Mouse (Mus musculus) spleen, adult 18-20 months (tissue): Measurements from ENCODE around the gene Ebp.

Source experiments
- DNase-seq, 2 experiments: peaks; one replicate each; pipeline ENCODE4 v3.0.0; 2022; ENCODE audit warnings: mixed read lengths in 2 of 2

Ebp gene

DNA sequence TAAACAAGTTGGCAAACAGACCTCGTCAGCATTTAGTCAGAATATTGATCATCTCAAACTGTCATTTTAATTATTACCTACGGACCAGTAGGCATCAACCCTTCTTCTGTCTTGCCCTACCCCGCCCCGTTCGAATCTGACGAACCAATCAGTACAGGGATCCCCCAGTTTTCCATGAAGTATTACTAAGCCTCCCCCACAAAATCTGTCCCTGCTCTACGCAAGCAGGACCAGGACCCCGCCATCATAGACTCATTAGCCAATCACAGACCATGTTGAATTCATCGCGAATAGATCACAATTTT lies at the start of gene Ebp:
Gene Ebp, minus strand, starts transcription at position 94 of the 305 bp plus-strand sequence.
- peak in 1 of 2 experiments; percentile 2 for DNase-seq

DNA sequence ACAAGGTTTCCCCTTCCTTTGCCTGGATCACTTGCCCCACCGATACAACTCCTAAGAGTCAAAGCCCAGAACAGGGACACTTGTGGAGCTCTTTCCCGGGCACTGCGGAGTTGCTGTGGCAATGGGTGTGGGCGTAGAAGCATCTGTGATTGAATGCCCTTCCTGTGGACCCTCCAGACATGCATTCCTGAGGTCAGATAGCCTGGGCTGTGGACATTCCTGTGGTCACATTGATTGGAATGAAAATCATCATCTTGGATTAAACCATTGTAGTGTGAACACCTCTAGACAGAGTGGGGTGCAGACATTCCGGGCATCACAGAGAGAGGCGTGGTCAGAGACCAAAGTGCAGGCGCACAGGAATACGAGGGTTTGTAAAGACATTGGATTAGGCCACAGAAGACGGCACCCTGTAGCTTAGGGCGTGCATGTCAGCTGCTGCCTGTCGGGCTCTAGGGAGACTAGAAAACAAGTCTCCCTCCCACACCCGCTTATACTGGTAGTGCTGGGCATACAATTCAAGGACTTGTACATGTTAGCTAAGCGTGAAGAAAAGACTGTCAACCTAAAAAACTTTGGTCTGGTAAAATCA lies 45.6 kb upstream of the Ebp start:
- no peak for DNase-seq

DNA sequence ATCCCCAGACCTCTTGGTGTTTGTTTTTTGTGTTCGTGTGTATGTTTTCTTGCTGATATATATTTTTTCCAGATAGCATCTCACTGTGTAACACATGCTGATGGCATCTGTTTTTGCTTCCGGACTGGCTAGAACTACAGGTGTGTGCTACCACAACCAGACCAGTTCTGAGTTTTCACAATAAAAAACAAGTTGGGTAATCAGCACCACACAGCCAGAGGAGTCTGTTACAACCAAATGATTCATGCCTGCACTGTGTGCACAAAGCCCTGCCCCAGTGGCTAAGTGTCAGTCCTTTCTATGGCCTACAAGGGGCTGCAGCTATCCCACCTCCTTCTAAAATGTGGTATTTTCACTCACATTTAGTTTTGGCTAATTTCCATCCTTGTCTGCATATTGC lies 43.4 kb upstream of the Ebp start:
- DNase-seq: no peak

DNA sequence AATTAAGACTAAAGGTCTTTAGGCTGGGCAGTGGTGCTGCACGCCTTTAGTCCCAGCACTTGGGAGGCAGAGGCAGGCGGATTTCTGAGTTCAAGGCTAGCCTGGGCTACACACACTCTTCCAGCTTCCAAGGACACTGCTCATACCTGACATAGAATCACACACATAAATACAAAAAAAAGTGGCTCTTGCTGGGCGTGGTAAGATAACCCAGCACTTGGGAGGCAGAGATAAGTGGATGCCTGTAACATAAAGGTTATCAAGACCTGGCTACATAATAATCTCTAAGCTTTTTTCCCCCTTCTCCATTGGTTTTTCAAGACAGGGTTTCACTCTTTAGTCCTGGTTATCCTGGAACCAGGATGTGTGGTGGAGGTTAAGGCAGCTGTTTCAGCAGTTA lies 40.3 kb upstream of the Ebp start:
- DNase-seq: no peak

DNA sequence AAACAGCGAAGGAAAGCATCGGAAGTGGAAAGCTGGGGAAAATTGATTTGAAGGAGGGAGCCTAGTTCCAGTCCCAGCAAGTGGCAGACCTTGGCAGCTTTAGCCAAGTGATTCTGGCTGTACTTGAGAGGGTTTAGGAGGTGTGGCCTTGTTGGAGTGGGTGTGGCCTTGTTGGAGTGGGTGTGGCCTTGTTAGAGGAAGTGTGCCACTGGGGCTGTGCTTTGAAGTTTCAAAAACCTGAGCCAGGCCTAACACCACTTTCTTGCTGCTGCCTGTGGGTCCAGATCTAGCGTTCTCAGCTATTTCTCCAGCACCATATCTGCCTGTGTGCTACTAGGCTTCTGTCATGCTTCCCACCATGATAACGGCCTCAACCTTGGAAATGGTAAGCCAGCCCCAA lies 37.0 kb upstream of the Ebp start:
- no peak for DNase-seq

DNA sequence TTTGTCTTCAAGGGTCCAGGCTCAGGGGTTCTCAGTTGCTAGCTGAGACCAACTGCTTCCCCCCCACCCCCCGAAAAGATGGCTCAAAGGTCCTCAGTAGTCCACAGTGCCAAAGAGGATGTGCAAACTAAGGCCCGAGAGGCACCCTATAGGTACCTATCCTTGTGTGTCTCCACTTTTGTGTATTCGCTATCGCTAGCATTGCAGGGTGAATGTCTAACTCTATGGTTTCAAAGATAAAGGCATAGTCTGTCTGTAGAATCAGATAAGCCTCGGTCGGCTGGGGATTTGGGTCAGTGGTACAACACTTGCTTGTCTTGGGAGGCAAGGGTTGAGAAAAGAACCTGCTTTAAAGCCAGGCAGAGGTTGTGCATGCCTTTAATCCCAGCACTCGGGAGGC lies 30.2 kb upstream of the Ebp start:
- no peak for DNase-seq

DNA sequence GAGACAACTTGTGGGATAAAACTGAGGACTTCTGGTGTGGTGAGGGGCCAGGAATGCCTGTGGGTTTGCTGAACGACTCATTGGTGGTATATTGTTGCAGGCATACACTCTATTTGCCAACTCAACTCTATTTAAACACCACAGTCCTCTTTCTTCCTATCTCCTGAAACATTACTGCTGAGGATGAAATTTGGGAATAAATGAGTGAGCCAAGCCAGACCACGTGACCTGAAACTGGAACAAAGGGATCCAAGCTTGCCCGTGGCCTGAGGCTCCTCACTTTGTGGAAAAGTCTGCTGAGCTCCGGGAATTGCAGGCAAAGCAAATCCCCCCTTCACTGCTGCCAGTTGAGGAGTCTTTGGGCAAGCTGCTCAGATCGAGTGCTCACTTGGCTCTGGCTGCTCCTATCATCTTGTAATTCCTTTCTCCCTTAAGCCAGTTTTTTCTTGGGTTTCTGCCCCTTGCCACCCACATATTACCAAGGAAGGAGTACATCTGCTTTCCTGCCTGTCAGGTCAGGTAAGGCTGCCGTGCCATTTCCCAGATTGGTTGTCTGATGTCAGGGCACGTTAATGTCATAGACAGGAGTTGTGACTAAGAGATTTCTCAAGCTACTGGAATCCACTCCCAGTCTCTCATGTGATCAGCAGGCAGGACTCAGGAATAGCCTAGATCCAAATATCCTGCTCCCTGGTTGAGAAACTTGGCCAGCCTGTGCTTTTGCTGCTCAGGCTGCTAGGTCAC lies 29.5 kb upstream of the Ebp start:
- no peak for DNase-seq

DNA sequence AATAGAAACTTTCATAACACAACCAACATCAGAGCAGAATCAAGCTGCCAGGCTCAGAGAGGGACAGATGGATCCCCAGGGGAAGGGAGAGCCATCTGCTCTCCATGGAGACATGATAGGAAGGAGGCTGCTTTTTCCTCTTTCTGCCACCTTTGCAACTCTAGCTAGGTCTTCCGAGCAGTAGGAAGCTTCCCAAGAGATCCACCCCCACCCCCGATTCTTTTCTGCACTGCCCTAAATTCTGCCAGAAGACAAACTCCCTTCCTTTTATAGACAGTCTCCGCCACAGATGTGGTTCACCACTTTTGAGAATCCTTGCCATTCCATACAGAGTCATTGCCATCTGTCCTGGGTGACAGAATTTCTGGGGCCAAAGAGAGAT lies 29.0 kb upstream of the Ebp start:
- no peak for DNase-seq

DNA sequence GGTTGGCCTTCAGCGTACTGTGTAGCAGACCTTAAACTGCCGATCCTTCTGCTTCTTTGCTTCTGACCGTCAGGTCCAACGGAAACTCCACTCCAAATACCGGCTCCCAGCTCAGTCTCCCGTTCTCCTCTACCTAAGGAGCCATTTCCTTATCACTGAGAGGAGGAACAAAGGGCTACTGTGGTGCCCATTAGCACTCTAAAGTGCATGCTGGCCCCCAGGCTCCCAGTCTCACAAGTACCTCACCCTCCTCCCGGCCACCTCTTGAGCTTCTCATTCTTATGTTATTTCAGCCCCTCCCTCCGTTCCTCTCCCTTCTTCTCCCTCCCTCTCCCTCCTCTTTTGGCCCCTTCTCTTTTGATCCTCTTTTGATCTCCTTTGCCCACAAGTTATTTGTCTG lies 26.3 kb upstream of the Ebp start:
- DNase-seq: no peak

DNA sequence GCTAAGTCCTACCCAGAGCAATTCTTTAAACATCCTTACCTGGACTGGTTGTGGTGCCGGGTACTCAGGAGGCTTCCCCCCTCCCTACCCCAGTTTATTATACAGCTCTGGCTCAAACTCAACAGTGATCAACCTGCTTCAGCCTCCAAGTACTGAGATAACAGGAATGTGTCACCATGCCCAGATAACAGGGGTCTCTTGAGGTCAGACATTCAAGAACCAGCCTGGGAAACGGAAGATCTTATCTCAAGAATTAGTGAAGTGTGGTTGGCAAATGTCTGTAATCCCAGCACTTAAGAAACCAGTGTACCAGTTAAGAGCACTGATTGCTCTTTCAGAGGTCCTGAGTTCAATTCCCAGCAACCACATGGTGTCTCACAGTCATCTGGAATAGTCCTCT lies 24.8 kb upstream of the Ebp start:
- DNase-seq: no peak

DNA sequence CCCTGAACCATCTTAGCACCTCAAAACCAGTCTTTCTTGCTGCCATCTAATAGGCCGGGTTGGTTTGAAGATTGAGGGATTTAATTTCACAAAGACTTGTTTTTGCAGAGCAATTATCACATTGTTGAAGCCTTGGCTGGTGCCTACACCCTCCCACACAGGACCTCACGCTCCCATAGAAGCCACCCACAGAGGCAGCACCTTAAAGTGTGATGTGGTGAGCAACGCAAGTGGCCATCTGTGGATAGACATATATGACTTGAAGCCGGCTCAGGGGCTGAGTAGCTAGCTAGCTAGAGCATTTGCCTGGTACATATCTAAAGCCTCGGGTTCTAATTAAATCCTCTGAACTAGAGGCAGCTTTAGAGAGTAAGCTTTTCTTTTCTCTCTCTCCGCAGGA lies 24.1 kb upstream of the Ebp start:
- no peak for DNase-seq

DNA sequence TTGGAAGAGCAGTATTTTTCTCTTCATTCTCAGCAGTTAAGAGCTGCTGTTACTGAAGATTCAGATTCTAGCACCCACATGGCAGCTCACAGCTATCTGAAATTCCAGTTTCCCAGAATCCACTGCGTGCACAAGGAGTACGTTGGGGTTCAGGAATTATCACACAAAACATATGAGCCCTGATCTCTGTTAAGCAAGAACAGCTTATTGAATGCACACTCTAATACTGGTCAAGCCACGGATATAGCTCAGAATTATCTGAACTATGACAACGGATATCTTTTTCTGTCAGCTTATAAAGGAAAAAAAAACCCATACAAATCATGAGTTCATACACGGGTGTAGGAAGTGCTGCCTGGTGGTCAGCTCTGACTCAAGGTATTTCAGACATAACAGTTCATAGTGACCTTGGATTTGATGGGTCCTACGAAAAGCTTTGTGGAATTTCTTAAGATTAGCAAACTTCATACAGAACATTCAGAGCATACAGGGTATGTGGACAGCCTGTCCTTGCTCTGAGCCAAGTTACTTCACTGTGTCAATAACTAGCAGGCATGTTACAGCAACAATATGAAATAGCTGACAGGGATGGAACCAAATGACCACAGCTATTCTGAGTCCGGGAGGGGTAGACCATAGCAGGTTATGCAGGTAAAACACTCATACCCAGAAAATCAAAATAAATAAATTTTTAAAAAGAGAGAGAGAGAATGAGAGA lies 18.3 kb upstream of the Ebp start:
- no peak for DNase-seq

DNA sequence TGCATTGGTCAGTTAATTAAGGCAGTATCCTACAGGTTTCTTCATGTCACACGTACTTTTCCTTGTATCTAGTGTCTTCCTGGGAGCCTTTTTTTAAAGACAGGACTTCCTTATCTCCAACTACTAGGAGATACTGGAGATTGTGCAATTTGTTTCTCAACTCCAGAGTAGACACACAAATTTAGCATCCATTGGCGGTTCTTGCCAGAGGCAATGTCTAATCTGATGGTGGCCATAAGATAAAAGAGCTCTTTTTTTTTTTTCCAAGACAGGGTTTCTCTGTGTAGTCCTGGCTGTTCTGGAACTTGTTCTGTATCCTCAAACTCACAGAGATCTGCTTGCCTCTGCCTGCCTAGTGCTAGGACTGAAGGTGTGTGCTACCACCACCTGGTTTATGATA lies 16.4 kb upstream of the Ebp start:
- DNase-seq: no peak

DNA sequence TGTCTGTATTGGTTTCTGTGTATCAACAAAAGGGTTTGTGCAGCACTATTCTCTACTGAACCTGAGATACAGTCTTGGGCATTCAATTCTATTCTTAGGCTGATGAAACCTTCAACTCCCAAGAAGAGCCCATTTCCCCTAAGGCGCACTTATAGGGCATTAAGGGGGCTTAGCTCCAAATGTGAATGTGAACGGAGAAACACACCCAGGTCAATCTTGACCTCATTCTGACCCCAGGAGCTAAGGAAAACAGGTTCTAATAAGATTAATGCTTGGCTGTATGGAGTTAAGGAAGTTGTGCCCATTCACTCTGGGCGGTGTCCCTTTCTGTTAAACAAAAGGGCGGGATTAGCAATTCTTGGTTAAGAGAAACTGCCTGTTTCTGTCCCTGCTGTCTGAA lies 13.9 kb upstream of the Ebp start:
- DNase-seq: no peak

DNA sequence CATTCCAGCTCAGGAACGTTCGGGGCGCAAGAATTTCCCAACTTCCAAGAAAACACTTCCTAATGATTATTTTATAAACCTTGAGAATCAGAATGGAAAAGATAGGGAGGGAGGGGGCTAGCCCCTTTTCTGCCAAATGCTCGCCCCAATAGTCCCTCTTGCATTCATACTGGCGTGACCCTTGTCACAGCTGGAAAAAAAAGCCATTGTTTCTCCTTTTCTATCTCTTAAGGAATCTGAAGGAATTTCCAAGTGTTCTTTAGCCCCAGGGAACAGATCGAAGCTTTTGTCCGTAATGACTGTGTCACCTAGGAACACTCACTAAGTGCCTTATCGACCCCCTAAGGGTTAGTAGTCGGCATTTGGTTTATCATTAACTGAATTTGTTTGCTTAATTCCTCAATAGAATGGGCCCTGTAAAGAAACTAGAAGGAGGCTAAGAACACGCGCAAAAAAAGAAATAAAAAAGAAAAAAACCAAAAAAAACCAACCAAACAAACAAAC lies 13.4 kb upstream of the Ebp start:
- no peak for DNase-seq

DNA sequence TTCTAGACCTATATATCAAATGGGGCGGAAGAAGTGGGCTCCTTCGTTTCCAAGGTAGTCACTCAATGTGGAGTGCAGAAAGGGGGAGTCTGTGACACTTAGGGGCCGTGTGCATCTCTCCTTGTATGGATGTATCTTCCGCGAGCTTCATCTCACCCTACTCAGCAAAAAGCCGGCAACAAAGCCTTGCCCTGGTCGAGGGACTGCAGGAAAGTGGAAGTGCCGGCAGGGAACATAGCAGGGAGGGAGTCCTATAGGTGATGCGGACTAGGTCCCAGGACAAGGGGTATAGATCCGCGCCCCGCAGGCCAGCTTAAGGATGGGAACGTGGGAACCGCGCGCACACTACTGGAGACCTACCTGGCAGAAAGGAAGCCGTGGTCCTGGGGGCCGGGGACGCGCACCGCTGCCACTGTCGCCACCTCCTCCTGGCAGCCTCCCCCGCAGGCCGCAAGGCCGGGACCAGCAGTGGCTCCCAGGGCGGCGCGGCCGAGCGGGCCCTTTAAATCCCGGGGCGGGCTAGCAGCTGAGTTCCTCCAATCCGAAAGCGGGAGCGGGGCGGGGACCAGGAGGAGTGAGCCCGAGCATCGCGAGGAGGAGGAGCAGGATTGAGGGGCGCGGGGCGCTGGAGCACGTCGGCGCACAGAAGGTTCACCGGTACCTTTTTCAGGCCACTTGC lies 12.8 kb upstream of the Ebp start, which contains the start of gene Porcn:
Gene Porcn, minus strand, starts transcription at position 511 of the 679 bp plus-strand sequence.
- peak; percentile 16 to 26 for DNase-seq

DNA sequence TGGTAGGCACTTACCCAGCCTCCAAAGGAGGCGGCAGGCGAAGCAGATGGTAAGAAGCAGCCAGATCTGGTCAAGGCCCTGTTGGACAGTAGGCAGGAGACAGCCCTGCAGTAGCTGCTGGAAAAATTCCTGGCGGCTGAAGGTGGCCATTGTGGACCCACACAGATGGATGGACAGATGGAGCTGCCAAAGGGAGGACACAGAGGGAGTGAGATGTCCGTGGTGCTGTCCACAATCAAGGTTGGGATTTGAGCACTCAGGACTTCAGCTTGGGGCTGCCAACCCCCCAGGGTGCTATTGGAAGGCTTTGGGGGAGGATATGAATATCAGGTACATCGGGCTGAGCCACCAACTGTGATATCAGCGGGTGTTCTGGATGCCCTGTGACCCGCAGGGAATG lies 12.2 kb upstream of the Ebp start:
- no peak for DNase-seq

DNA sequence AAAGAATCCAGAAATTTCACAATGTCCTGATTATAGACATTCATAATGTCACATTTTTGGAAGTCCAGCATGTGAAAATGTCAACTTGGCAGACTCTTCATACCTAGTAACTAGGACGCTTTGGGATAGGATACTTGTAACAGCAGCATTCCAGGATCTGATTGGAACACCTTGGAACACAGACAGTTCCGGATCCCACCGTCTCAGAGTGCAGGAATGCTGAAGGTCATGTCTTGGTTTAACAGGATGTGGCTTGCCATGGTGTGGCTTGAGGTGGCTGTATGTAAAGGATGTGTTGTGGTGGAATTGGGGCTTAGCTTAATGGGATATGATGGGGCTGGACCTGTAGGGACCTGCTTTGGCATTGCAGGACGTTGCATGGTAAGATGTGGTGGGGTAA lies 11.8 kb upstream of the Ebp start:
- no peak for DNase-seq

DNA sequence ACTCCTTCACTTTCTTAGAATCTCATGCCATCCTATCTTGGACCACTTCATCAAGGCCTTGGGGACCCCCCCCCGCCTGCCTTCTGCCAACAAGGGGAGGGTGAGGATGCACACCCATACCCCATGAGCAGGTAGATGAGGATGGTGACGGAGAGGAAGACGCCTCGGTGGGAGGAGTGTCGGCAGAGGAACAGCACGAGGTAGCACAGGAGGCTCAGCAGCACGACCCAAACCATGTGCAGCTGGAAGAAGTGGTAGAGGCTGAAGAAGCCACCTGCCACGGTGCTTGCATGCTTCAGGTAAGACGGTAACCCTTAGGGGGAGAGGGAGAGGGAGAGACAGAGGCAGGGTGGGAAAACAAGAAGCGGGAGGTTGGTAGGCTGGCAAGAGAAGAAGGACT lies 10.8 kb upstream of the Ebp start:
- DNase-seq: no peak

DNA sequence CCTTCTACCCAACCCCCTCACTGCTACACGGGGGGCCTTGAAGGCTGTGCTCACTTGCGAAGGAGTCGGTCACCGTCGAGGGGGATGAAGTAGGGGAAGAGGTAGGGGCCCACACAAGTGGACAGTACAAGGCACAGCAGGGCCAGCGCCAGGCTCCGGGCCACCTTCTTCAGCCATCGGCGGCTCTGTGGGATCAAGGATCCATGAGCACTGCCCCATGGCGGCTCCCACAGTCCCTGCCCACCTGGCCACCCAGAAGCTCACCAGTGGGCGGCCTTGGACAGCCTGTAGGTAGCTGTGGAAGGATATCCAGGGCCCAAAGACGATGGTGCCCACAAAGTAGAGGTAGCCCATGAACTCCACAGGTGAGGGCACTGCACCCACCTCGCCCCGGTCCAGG lies 9.8 kb upstream of the Ebp start:
- DNase-seq: no peak

DNA sequence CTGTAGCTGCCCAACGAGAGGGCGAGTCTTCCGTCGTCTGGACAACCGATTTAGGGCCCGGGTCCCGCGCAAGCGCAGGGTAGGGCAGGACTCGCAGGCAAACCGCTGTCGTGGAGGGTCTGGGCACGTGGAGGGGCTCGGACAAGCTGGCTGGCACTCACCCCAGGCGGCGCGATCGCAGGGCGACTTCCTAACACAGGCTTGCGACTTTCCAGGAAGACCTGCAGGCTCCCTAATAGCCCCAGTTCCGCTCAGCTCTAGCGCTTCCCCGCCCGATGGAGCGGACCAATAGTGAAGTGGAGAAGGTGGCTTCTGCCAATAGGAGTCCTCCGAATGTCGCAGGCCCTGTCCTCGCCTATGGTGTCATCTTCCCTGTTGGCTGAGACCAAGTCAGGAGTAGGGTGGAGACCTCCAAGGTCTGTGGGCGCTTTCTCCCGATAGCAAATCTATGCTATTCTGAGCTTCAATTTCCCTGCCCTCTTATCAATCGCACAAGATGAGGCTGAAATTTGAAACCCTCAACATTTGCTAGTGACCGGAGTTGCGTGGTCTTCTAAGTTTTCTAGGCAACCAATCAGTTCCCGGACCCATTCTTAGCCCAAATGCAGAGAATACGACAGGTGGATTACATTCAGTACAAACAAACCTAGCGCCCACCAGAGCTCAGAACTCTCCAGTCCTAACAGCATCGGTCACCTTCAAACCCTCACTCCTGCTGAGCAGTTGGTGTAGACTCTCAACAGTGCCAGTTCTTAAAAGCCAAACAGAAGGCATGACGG lies 483 bp downstream of the Ebp start:
- DNase-seq: peak; percentile 64 to 68

DNA sequence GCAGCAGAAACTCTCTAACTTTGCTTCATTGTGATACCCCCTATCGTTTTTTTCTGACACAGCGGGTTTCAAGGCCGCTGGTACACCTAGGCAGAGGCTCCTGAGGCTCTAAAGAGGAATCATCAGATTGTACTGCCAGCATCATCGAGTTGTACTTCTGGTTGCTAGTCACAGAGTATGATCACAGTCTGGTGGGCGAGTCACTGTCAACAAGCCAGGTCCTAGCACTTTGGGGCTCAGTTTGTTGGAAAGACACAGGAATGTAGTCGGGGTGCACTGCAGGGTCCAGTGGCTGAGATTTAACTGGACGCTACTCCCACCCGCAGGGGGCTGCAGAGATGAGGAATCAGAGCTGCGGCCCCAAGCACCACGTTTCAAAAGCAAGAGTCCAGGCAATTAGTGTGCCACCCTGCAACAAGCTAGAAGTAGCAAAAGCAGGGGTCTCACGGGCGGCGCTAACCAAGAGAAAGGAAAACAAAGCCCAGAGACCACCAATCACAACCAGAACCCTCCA lies 1.1 kb downstream of the Ebp start:
- DNase-seq: no peak
